Mouse (Mus musculus): ENCODE measurements around the gene Diras1.

- TF ChIP-seq CTCF (conservative IDR thresholded peaks at IDR 0.05 in 1 of 2, IDR thresholded peaks at IDR 0.05 in 1 of 2; ENCODE audit: low read depth in 2 of 2, low read length in 2 of 2) (peak; percentile 16 to 94; a peak in 2 of 4 replicates), POLR2A (IDR thresholded peaks at IDR 0.05; ENCODE audit: low read depth, low read length) (no peak), ZNF384 (IDR thresholded peaks at IDR 0.05; ENCODE audit: low read depth, low read length) (peak; percentile 98)
Measured at GRCm38 (mm10) chr10:80998778-80999177, 26.7 kb downstream of the Diras1 start.
